Mouse (Mus musculus): ENCODE results near the gene Setx.

Setx gene

GRCm38 (mm10) chr2:29135161-29135560, 11.2 kb downstream of the Setx start:
- no peak for DNase-seq (ENCODE audit: low spot score in 2 of 2)

DNA sequence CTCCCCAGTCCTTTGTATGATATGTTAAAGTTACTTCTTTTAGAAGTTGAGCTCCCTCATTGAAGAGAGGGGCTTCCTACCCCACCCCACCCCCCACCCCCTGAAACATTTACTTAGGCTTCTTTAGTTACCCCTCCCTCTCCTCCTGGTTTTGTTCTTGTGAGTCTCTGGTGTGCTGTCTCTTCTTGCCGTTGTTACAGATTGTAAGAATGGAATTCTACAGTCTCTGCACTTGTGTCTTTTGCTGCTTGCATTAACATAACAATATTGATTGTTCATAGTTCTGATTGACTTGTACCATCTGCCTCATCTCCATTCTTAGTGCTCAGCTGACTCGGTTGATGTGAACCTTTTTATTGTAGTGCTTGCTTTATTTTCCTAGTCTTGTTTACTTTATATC, 28.0 kb downstream of the Setx start:
- no peak for DNase-seq (ENCODE audit: low spot score in 2 of 2)

DNA sequence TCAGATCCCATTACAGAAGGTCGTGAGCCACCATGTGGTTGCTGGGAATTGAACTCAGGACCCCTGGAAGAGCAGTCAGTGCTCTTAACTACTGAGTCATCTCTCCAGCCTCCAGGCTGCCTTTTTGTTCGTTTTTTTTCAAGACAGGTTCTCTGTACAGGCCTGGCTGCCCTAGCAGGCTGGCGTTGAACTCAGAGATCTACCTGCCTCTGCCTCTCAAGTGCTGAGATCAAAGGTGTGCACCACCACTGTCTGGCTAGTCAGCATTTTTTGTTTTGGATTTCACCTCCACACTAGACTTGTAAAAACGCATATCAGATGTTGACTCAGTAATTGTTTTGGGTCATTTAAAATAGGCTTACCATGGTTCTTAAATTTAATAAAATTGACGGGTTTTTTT, 44.1 kb downstream of the Setx start:
- no peak for DNase-seq (ENCODE audit: low spot score in 2 of 2)

- DNase-seq (ENCODE audit: low spot score in 2 of 2): no peak
Measured at GRCm38 (mm10) chr2:29174887-29175286, 50.9 kb downstream of the Setx start.

GRCm38 (mm10) chr2:29179810-29180209, 55.8 kb downstream of the Setx start:
- DNase-seq (ENCODE audit: low spot score in 2 of 2): no peak

- DNase-seq (ENCODE audit: low spot score in 2 of 2): no peak
Measured at GRCm38 (mm10) chr2:29181111-29181510, 57.1 kb downstream of the Setx start.

- no peak for DNase-seq (ENCODE audit: low spot score in 2 of 2)
Measured at GRCm38 (mm10) chr2:29183266-29183924, 59.4 kb downstream of the Setx start.

DNA sequence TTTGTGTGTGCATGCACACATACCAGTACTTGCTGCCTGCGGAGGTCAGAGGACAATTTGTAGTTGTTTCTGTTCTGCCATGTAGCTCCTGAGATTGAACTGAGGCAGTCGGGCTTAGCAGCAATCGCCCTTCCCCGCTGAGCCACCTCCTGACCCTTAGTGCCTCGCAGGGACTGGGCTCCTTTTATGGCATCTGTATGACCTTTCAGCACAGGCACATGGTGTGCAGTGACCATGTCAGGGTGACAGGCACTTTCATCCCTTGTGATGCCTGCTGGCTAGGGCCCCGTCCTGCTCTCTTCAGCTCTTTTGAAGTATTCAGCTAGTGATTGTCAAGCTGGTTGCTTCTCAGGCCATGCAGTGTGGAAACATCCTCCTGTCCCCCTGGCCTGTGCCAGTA, 62.2 kb downstream of the Setx start:
- DNase-seq (ENCODE audit: low spot score in 2 of 2): no peak

- DNase-seq (ENCODE audit: low spot score in 2 of 2): no peak
Measured at GRCm38 (mm10) chr2:29190392-29190791, 66.4 kb downstream of the Setx start.

GRCm38 (mm10) chr2:29191216-29192215, 67.5 kb downstream of the Setx start:
- DNase-seq (ENCODE audit: low spot score in 2 of 2): no peak

DNA sequence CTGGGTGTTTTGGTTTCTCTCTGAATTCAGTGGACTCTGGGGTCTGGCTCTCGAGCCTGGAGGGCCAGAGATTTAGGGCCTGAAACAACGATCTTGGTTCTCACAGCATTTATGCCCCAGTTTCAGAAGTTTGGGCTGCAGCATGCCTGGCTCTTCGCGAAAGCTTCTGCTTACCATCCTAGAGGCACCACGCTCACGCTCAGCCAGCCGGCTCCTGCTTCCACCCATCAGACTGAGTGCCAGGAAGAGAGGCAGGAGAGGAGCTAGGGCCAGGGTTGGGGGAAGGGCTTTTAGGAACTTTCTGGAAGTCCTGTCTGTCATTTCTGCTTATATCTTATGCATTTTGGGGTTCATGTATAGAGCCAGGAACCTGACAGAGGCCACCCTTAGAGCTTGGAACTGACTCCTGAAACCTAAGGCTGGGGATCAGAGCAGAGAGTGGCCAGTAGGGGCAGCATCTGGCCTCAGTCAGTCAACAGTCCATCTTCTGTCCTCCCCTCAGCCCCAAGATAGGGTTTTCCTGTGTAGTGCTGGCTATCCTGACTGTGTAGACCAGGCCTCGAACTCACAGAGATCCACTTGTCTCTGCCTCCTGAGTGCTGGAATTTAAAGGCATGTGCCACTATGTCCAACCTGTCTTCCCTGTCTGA, 68.8 kb downstream of the Setx start:
- no peak for DNase-seq (ENCODE audit: low spot score in 2 of 2)

DNA sequence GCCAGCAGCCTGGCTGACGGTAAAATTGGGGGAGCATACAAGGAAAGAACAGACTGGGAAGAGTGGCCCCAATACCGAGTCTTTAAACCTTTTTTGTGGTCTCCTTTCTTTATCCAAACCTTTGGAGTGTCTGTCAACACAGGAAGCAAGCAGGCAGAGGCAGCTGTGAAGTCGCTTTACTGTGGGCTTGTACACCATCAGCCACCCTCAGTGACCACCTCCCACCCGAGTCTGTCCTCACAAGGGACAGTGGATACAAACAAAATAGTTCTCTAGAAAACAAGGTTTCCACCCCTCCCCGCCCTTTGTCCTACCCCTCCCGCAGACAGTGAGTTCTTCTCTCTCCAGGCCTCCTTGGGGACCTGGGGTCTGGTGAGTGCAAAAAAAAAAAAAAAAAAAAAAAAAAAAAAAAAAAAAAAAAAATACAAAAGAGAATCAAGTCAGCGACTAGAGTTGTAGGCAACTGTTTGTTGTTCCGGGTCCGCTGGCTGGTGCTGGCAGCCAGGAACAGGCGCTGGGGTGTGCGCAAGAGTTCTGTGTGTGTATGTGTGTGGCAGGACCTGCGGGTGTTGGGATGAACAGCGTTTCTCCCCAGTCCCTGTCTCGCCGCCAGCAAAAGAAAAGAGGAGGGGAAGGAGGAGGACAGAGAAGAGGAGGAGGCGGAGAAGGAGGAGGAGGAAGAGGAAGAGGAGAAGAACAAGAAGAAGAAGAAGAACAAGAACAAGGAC, 70.0 kb downstream of the Setx start:
- DNase-seq (ENCODE audit: low spot score in 2 of 2): no peak

DNA sequence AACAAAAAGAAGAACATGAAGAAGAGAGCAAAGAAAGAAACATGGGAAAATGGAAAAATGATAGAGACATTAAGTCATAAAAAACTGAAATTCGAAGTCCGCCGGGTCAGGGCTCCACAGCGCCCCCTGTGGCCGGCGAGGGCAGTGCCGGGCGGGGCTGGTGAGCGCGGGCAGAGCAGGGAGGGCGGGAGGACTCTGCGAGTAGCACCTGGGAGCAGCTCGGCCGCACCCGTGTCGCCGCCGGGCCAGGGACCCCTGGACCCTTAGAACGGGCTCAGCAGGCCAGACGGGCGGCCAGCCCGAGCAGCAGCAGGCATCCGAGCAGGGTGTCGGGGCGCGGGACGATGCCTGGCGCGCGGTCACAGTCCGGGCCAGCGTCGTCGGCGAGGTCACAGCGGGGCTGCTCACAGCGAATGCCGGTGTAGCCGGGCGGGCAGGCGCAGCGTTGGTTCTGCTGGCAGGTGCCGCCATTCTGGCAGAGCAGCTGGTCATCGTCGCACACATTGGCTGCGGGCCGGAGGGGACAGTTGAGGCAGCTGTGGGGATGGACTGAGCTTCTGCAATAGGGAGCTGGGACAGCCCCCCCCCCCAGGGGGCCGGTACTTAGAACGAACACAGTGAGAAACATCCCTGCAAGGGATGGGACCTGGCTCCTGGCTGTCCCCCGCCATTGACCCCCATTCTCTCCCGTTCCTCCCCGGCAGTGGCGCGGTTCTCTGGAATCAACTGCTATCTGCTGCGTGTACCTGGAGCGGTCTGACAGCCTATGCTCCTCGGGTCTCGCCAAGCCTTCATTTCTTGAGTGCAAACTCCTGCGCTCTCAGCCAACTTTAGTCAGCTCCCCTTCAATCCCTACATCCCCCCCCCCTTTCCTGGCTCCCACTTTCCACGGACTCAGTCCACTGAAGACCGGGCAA, 70.8 kb downstream of the Setx start:
- DNase-seq (ENCODE audit: low spot score in 2 of 2): peak; percentile 54 to 56

GRCm38 (mm10) chr2:29196844-29197243, 72.9 kb downstream of the Setx start:
- no peak for DNase-seq (ENCODE audit: low spot score in 2 of 2)

DNA sequence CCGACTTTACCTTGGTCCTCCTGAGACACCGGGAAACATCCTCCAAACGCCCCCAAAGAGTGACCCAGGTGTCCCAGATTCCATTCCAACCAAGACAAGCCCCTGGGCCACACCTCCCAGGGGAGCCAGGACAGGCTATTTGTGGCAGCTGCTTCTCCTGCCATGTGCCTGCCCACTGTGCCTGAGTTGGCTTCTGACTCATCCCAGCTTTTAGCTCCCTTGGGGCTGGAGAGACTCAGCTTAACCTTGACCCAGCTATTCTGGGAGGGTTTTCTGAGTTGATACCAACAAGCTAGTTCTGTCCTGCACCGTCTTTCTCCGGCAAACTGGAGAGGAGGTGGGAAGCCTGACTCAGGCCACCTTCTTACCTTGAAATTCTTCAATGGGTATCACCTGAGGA, 74.5 kb downstream of the Setx start:
- no peak for DNase-seq (ENCODE audit: low spot score in 2 of 2)

DNA sequence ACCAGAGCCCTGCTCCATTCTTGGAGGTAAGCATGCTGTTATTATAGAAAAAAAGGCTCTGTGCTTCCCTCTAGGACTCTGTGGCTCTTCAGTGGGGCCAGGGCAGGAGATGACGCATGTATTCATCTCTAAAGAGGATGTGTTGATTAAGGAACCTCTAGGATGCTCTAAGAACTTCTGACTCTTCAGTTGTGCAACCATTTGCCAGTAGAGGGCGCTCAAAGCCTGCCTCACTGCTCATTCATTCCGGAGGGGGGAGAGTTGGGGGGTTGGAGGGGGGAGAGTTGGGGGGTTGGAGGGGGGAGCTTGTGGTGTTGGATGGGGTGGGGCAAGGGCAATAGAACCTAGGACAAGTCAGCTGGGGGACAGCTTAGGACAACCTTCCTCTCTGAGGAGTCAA, 75.9 kb downstream of the Setx start:
- DNase-seq (ENCODE audit: low spot score in 2 of 2): peak in 1 of 2 experiments; percentile 16

GRCm38 (mm10) chr2:29201223-29201955, 77.4 kb downstream of the Setx start:
- DNase-seq (ENCODE audit: low spot score in 2 of 2): no peak

DNA sequence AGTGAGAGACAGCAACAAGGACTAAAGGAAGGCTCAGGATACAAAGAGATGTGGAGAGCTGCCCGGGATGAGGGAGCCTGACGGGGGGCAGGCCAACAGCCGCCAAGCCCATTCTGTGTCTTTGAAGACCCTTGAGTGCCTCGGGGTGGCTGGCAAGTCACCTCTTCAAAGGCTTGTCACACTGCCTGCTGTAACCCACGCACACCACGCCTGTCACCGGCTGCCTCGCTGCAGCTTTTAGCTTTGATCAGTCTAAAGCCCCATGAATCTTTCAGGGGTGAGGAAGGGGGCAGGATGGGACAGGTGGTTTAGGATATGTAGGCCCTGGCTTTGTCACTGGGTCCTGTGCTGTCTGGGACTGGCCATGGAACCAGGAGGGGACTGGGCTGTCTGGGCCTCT, 82.2 kb downstream of the Setx start:
- DNase-seq (ENCODE audit: low spot score in 2 of 2): no peak

DNA sequence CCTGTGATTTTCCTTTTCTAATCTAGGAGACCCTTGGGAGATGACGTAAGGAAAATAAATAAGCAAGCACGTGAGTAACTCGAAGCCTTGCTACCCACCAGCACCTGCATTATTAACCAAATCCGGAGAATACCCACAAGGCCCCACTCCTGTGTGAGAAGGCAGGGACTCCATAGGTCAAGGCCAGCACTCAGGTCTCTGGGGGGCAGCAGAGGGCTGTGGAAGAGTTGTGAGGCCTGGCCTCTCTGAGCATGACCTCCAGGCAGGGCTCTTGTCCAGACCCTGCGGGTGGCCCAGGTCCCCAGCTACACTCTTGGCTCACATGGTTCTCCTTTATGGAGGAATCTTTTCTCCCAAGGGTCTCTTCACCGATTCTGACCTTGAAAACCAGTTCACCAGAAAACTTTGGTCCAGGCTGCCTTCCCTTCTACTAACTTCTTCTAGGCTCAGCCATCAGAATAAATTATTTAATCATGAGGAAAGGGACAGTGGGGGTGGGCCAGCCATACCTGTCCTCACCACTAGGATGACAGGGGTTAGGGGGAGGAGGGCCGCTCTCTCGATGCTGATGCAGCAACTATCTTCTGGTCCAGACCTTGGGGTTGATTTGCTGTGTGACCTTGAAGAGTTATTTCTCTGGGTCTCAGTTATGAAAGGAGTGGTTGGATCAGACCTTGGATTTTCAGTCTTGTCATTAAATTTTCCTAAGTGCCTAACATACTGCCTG, 92.5 kb downstream of the Setx start:
- no peak for DNase-seq (ENCODE audit: low spot score in 2 of 2)

Measured in spleen, postnatal 36 days (tissue).